Mouse (Mus musculus): Measurements from ENCODE around the gene Sorcs2. TPM values are rescaled to one million over a fixed set of nuclear protein-coding genes. Genes with fewer than 3 reads are reported as not detected.

The Sorcs2 gene
- polyA plus RNA-seq, 1 experiment from 2014 or later = 25.4 TPM

- Histone ChIP-seq H3K9me3 (no peaks in the 10 kb centered on the region), H3K9ac (no peak overlapping the region), H3K4me1 (peaks cover 87% of the 10 kb centered on the region), H3K27ac (peak overlapping the region; percentile 57; the same call in 1 of the 2 replicates), H3K4me2 (peak overlapping the region; percentile 15; the same call in 1 of the 2 replicates), H3K36me3 (no peaks in the 10 kb centered on the region), H3K27me3 (no peaks in the 10 kb centered on the region), H3K4me3 (no peak overlapping the region)
- 7% methylated on average over 11 of the region's 11 CpGs for WGBS
- peak; percentile 65 for ATAC-seq (ENCODE audit: insufficient number of reproducible peaks, low FRiP score, low TSS enrichment, low read depth)
These were observed 24.6 kb downstream of the Sorcs2 start for GRCm38 (mm10) chr5:36373246-36373891.

GRCm38 (mm10) chr5:36371731-36372130, 26.2 kb downstream of the Sorcs2 start:
- WGBS = 64% methylated on average over 5 of the region's 5 CpGs
- no peaks in the 10 kb centered on the region for H3K27me3 ChIP-seq
- ATAC-seq (ENCODE audit: insufficient number of reproducible peaks, low FRiP score, low TSS enrichment, low read depth) = no peak
- no peak overlapping the region for H3K4me3 ChIP-seq
- H3K9me3 ChIP-seq = no peaks in the 10 kb centered on the region
- H3K36me3 ChIP-seq = no peaks in the 10 kb centered on the region
- no peak overlapping the region for H3K27ac ChIP-seq
- no peak overlapping the region for H3K9ac ChIP-seq
- H3K4me2 ChIP-seq = no peak overlapping the region
- H3K4me1 ChIP-seq = peaks cover 87% of the 10 kb centered on the region

- Histone ChIP-seq H3K4me3 (no peak overlapping the region), H3K9me3 (no peaks in the 10 kb centered on the region), H3K36me3 (no peaks in the 10 kb centered on the region), H3K9ac (no peak overlapping the region), H3K27ac (no peak overlapping the region), H3K4me2 (no peak overlapping the region), H3K4me1 (peaks cover 71% of the 10 kb centered on the region), H3K27me3 (no peaks in the 10 kb centered on the region)
- no peak for ATAC-seq (ENCODE audit: insufficient number of reproducible peaks, low FRiP score, low TSS enrichment, low read depth)
- WGBS = 41% methylated on average over 1 of the region's 1 CpGs
These were observed 28.7 kb downstream of the Sorcs2 start for GRCm38 (mm10) chr5:36369261-36369684.

GRCm38 (mm10) chr5:36368511-36369135, 29.3 kb downstream of the Sorcs2 start:
- Histone ChIP-seq H3K36me3 (no peaks in the 10 kb centered on the region), H3K9me3 (no peaks in the 10 kb centered on the region), H3K27me3 (no peaks in the 10 kb centered on the region), H3K9ac (no peak overlapping the region), H3K4me2 (no peak overlapping the region), H3K4me3 (no peak overlapping the region), H3K27ac (no peak overlapping the region), H3K4me1 (peaks cover 65% of the 10 kb centered on the region)
- ATAC-seq (ENCODE audit: insufficient number of reproducible peaks, low FRiP score, low TSS enrichment, low read depth) = no peak
- 74% methylated on average over 7 of the region's 7 CpGs for WGBS

- ATAC-seq (ENCODE audit: insufficient number of reproducible peaks, low FRiP score, low TSS enrichment, low read depth) = no peak
- H3K4me1 ChIP-seq = peaks cover 61% of the 10 kb centered on the region
- H3K27ac ChIP-seq = 0 out of 2 replicates have a peak overlapping the region, but pooled peaks have one; percentile 39
These were observed 30.0 kb downstream of the Sorcs2 start for GRCm38 (mm10) chr5:36367911-36368310.

GRCm38 (mm10) chr5:36367181-36367610, 30.7 kb downstream of the Sorcs2 start:
- WGBS = 54% methylated on average over 3 of the region's 3 CpGs
- peak overlapping the region; percentile 59; the same call in 1 of the 2 replicates for H3K27ac ChIP-seq
- H3K4me3 ChIP-seq = no peak overlapping the region
- no peaks in the 10 kb centered on the region for H3K36me3 ChIP-seq
- ATAC-seq (ENCODE audit: insufficient number of reproducible peaks, low FRiP score, low TSS enrichment, low read depth) = no peak
- no peaks in the 10 kb centered on the region for H3K9me3 ChIP-seq
- H3K4me2 ChIP-seq = no peak overlapping the region
- peaks cover 59% of the 10 kb centered on the region for H3K4me1 ChIP-seq
- no peaks in the 10 kb centered on the region for H3K27me3 ChIP-seq
- H3K9ac ChIP-seq = no peak overlapping the region

More at GRCm38 (mm10) chr5:36367911-36368310, 30.0 kb downstream of the Sorcs2 start:
- Histone ChIP-seq H3K9ac (no peak overlapping the region), H3K4me3 (no peak overlapping the region), H3K36me3 (no peaks in the 10 kb centered on the region), H3K4me2 (no peak overlapping the region), H3K9me3 (no peaks in the 10 kb centered on the region), H3K27me3 (no peaks in the 10 kb centered on the region)
- WGBS = 51% methylated on average over 6 of the region's 6 CpGs

- no peaks in the 10 kb centered on the region for H3K36me3 ChIP-seq
- no peaks in the 10 kb centered on the region for H3K9me3 ChIP-seq
- H3K4me1 ChIP-seq = peaks cover 46% of the 10 kb centered on the region
- no peak for ATAC-seq (ENCODE audit: insufficient number of reproducible peaks, low FRiP score, low TSS enrichment, low read depth)
- no peaks in the 10 kb centered on the region for H3K27me3 ChIP-seq
- H3K4me2 ChIP-seq = no peak overlapping the region
- H3K9ac ChIP-seq = no peak overlapping the region
- WGBS = 82% methylated on average over 7 of the region's 7 CpGs
- H3K27ac ChIP-seq = no peak overlapping the region
- H3K4me3 ChIP-seq = no peak overlapping the region
These were observed 36.2 kb downstream of the Sorcs2 start for GRCm38 (mm10) chr5:36361749-36362148.

- 0 out of 2 replicates have a peak overlapping the region, but pooled peaks have one; percentile 8 for H3K27ac ChIP-seq
- WGBS = 72% methylated on average over 7 of the region's 7 CpGs
- peaks cover 49% of the 10 kb centered on the region for H3K4me1 ChIP-seq
These were observed 37.6 kb downstream of the Sorcs2 start for GRCm38 (mm10) chr5:36360343-36360742.

GRCm38 (mm10) chr5:36359535-36360243, 38.2 kb downstream of the Sorcs2 start:
- no peaks in the 10 kb centered on the region for H3K36me3 ChIP-seq
- no peaks in the 10 kb centered on the region for H3K27me3 ChIP-seq
- peaks cover 49% of the 10 kb centered on the region for H3K4me1 ChIP-seq
- H3K27ac ChIP-seq = 0 out of 2 replicates have a peak overlapping the region, but pooled peaks have one; percentile 8
- 54% methylated on average over 5 of the region's 5 CpGs for WGBS
- no peak overlapping the region for H3K4me3 ChIP-seq
- no peak overlapping the region for H3K4me2 ChIP-seq
- no peak for ATAC-seq (ENCODE audit: insufficient number of reproducible peaks, low FRiP score, low TSS enrichment, low read depth)
- H3K9me3 ChIP-seq = no peaks in the 10 kb centered on the region
- H3K9ac ChIP-seq = no peak overlapping the region

More at GRCm38 (mm10) chr5:36360343-36360742, 37.6 kb downstream of the Sorcs2 start:
- Histone ChIP-seq H3K4me3 (no peak overlapping the region), H3K9me3 (no peaks in the 10 kb centered on the region), H3K36me3 (no peaks in the 10 kb centered on the region), H3K4me2 (no peak overlapping the region), H3K27me3 (no peaks in the 10 kb centered on the region), H3K9ac (no peak overlapping the region)
- ATAC-seq (ENCODE audit: insufficient number of reproducible peaks, low FRiP score, low TSS enrichment, low read depth) = no peak

- H3K4me1 ChIP-seq = peaks cover 57% of the 10 kb centered on the region
- no peaks in the 10 kb centered on the region for H3K9me3 ChIP-seq
- no peak for ATAC-seq (ENCODE audit: insufficient number of reproducible peaks, low FRiP score, low TSS enrichment, low read depth)
- 68% methylated on average over 4 of the region's 4 CpGs for WGBS
- no peak overlapping the region for H3K4me2 ChIP-seq
- no peak overlapping the region for H3K4me3 ChIP-seq
- H3K27ac ChIP-seq = no peak overlapping the region
- no peaks in the 10 kb centered on the region for H3K36me3 ChIP-seq
- H3K9ac ChIP-seq = no peak overlapping the region
- H3K27me3 ChIP-seq = no peaks in the 10 kb centered on the region
These were observed 39.8 kb downstream of the Sorcs2 start for GRCm38 (mm10) chr5:36358161-36358560.

GRCm38 (mm10) chr5:36356659-36357058, 41.3 kb downstream of the Sorcs2 start:
- H3K4me1 ChIP-seq = peaks cover 49% of the 10 kb centered on the region
- no peaks in the 10 kb centered on the region for H3K36me3 ChIP-seq
- H3K27me3 ChIP-seq = no peaks in the 10 kb centered on the region
- H3K9ac ChIP-seq = no peak overlapping the region
- no peak overlapping the region for H3K4me2 ChIP-seq
- H3K4me3 ChIP-seq = no peak overlapping the region
- H3K27ac ChIP-seq = no peak overlapping the region
- 55% methylated on average over 4 of the region's 4 CpGs for WGBS
- ATAC-seq (ENCODE audit: insufficient number of reproducible peaks, low FRiP score, low TSS enrichment, low read depth) = no peak
- H3K9me3 ChIP-seq = no peaks in the 10 kb centered on the region

- Histone ChIP-seq H3K27ac (no peak overlapping the region), H3K4me3 (no peak overlapping the region), H3K9ac (no peak overlapping the region), H3K9me3 (no peaks in the 10 kb centered on the region), H3K4me2 (no peak overlapping the region), H3K4me1 (peaks cover 44% of the 10 kb centered on the region), H3K27me3 (no peaks in the 10 kb centered on the region), H3K36me3 (no peaks in the 10 kb centered on the region)
- ATAC-seq (ENCODE audit: insufficient number of reproducible peaks, low FRiP score, low TSS enrichment, low read depth) = no peak
- 80% methylated on average over 3 of the region's 3 CpGs for WGBS
These were observed 42.3 kb downstream of the Sorcs2 start for GRCm38 (mm10) chr5:36355683-36356082.
